In genomic region chr3:99288302-99288701, GRCm38 (mm10) we compare ENCODE assay signal across 9 mouse cellular contexts. TPM values are rescaled to one million over a fixed set of nuclear protein-coding genes. Genes with fewer than 3 reads are reported as not detected.
DNase-seq lines count a peak whose midpoint lies in the region; ATAC-seq lines count a peak whose summit lies in the region.
"Had no signal": no experiment of that assay in that cellular context is flagged by ENCODE, and none has a peak within 500 bp of the region (broad histone marks: within the 10 kb centered on the region; RNA-seq: fewer than 3 reads in every experiment).

No protein-coding gene starts in this region.

- DNase-seq in kidney, adult 9 months = peak; percentile 3
- no peak for DNase-seq in kidney, adult 11 months
- peak; percentile 40 for DNase-seq in 3T3-L1 (ENCODE audit: low read depth, low spot score)
- DNase-seq in A20 (ENCODE audit: low read depth, low spot score) = peak; percentile 2
- no peak for DNase-seq in left cerebral cortex, adult 18-20 months (ENCODE audit: low spot score in 2 of 2)
- DNase-seq: cerebellum, postnatal 36 days; liver, embryonic 13.5 days had no signal

- ATAC-seq in common myeloid progenitor, adult 5-6 weeks (replicated peaks; ENCODE audit: low read depth, poor library complexity, severe bottlenecking) = peak; percentile 65
- no peak for ATAC-seq in monocyte, adult 5-6 weeks (replicated peaks; ENCODE audit: insufficient number of reproducible peaks, low FRiP score, low TSS enrichment, poor library complexity, severe bottlenecking)

RNA-seq across cellular contexts. Expression of gene Tbx15, which starts 48.1 kb away (rescaled TPM):
- total RNA-seq in common myeloid progenitor, adult 5-6 weeks (2017) = not detected in 2 replicates
- total RNA-seq in monocyte, adult 5-6 weeks (2017) = 0.39 TPM in 1 of 3 replicates, not detected in the others
- 1 to 10 TPM; 1.2 to 1.9 TPM for total RNA-seq in left cerebral cortex, adult 18-20 months (2021)

Comparison
In these comparisons a context has a peak if more than half of its experiments do, and no peak if none do; other contexts are left out.
1. DNase-seq: peak in kidney, adult 9 months (single experiment), 3T3-L1 (single experiment) and A20 (single experiment); none in kidney, adult 11 months (single experiment) and left cerebral cortex, adult 18-20 months (0 of 2).